Mouse (Mus musculus) CH12.LX (cell line): ENCODE measurements around the gene Chpf2. TPM values are rescaled to one million over a fixed set of nuclear protein-coding genes. Genes with fewer than 3 reads are reported as not detected.

Experiments used
- DNase-seq: peaks from one replicate; pipeline ENCODE4 v3.0.0-alpha.2; 2013; ENCODE audit errors: extremely low read depth
- H3K27ac ChIP-seq: 2 replicates; pipeline ENCODE4 v1.5.1; 2012; ENCODE audit warnings: low read depth, mild to moderate bottlenecking, control low read depth, moderate library complexity; ENCODE audit not compliant: insufficient read depth
- H3K27me3 ChIP-seq: replicated peaks from 2 replicates; pipeline ENCODE3; 2012; ENCODE audit warnings: inconsistent platforms
- H3K36me3 ChIP-seq, 2 experiments: replicated peaks in 1 of 2; 2 replicates each; pipeline versions ENCODE3 to v1.6.1; 2012; ENCODE audit warnings: inconsistent platforms in 1 of 2, low read length in 1 of 2, mild to moderate bottlenecking in 1 of 2, mixed read lengths in 1 of 2, moderate library complexity in 1 of 2; ENCODE audit not compliant: control insufficient read depth in 1 of 2, insufficient read depth in 1 of 2
- H3K4me1 ChIP-seq, 2 experiments: 2 replicates each; pipeline ENCODE4 v1.6.1; 2012; ENCODE audit warnings: inconsistent platforms in 1 of 2, moderate library complexity in 1 of 2; ENCODE audit not compliant: insufficient read depth in 2 of 2, control insufficient read depth in 1 of 2
- H3K4me2 ChIP-seq: 2 replicates; pipeline ENCODE4 v1.6.1; 2012; ENCODE audit warnings: low read depth, mild to moderate bottlenecking, control low read depth; ENCODE audit not compliant: poor library complexity, insufficient read depth, severe bottlenecking
- H3K4me3 ChIP-seq, 3 experiments: fragments of 150-350 bp in 1 of 3; sonication (generic) in 1 of 3; replicated peaks in 1 of 3; 2 replicates each; pipeline versions ENCODE3 to v1.5.1; 2011 to 2012; ENCODE audit warnings: low read depth in 2 of 3, low read length in 2 of 3, mild to moderate bottlenecking in 2 of 3, moderate library complexity in 2 of 3, control low read depth in 1 of 3, improper control_type of control experiment in 1 of 3, inconsistent platforms in 1 of 3, mixed read lengths in 1 of 3; ENCODE audit not compliant: poor library complexity in 1 of 3
- H3K79me2 ChIP-seq: replicated peaks from 2 replicates; pipeline ENCODE4 v1.6.1; 2012; ENCODE audit warnings: mild to moderate bottlenecking, moderate library complexity; ENCODE audit not compliant: control insufficient read depth, poor library complexity, insufficient read depth, severe bottlenecking; ENCODE audit errors: extremely low read depth
- H3K9ac ChIP-seq: 2 replicates; pipeline ENCODE4 v1.6.1; 2012; ENCODE audit warnings: low read depth, mild to moderate bottlenecking, control low read depth, moderate library complexity; ENCODE audit not compliant: insufficient read depth
- H3K9me3 ChIP-seq: replicated peaks from 2 replicates; pipeline ENCODE3; 2012; ENCODE audit warnings: low read length, inconsistent platforms, mixed read lengths
- BHLHE40 ChIP-seq: IDR thresholded peaks from 2 replicates; pipeline ENCODE4 v1.6.1; 2011; ENCODE audit warnings: mild to moderate bottlenecking, low read depth, low read length, improper control_type of control experiment
- CTCF ChIP-seq, 2 experiments: IDR thresholded peaks in 1 of 2; conservative IDR thresholded peaks in 1 of 2; 2 replicates each; pipeline ENCODE4 v1.5.1; 2011 to 2012; ENCODE audit warnings: low read depth in 2 of 2, low read length in 2 of 2, improper control_type of control experiment in 1 of 2, inconsistent platforms in 1 of 2, mild to moderate bottlenecking in 1 of 2, moderate library complexity in 1 of 2
- E2F4 ChIP-seq: IDR thresholded peaks from 2 replicates; pipeline ENCODE4 v1.6.1; 2011; ENCODE audit warnings: low read depth, low read length, improper control_type of control experiment; ENCODE audit not compliant: insufficient replicate concordance
- ELF1 ChIP-seq: IDR thresholded peaks from 2 replicates; pipeline ENCODE4 v1.6.1; 2014; ENCODE audit warnings: low read depth, mild to moderate bottlenecking, inconsistent platforms, low read length, improper control_type of control experiment
- EP300 ChIP-seq: IDR thresholded peaks from 2 replicates; pipeline ENCODE4 v1.6.1; 2011; ENCODE audit warnings: low read length, improper control_type of control experiment
- ETS1 ChIP-seq: conservative IDR thresholded peaks from 2 replicates; pipeline ENCODE4 v1.6.1; 2012; ENCODE audit warnings: low read depth, mild to moderate bottlenecking, inconsistent platforms, low read length, improper control_type of control experiment, moderate library complexity
- GABPA ChIP-seq: IDR thresholded peaks from 2 replicates; pipeline ENCODE4 v1.6.1; 2012; ENCODE audit warnings: low read depth, low read length, improper control_type of control experiment, inconsistent platforms; ENCODE audit not compliant: insufficient replicate concordance
- HCFC1 ChIP-seq: IDR thresholded peaks from 2 replicates; pipeline ENCODE4 v1.6.1; 2012; ENCODE audit warnings: low read depth, mild to moderate bottlenecking, inconsistent platforms, low read length, improper control_type of control experiment
- IRF4 ChIP-seq: IDR thresholded peaks from 2 replicates; pipeline ENCODE4 v1.6.1; 2014; ENCODE audit warnings: low read depth, mild to moderate bottlenecking, inconsistent platforms, low read length, improper control_type of control experiment
- JUN ChIP-seq: IDR thresholded peaks from 2 replicates; pipeline ENCODE4 v1.6.1; 2011; ENCODE audit warnings: low read depth, mild to moderate bottlenecking, low read length, improper control_type of control experiment, moderate library complexity; ENCODE audit not compliant: insufficient read depth
- KAT2A ChIP-seq: IDR thresholded peaks from 2 replicates; pipeline ENCODE4 v1.6.1; 2012; ENCODE audit warnings: low read length, improper control_type of control experiment, inconsistent platforms; ENCODE audit not compliant: insufficient replicate concordance
- MAFK ChIP-seq: IDR thresholded peaks from 2 replicates; pipeline ENCODE4 v1.6.1; 2011; ENCODE audit warnings: low read length, improper control_type of control experiment; ENCODE audit not compliant: insufficient replicate concordance
- MAX ChIP-seq: IDR thresholded peaks from 2 replicates; pipeline ENCODE4 v1.6.1; 2011; ENCODE audit warnings: low read length, improper control_type of control experiment
- MAZ ChIP-seq: IDR thresholded peaks from 2 replicates; pipeline ENCODE4 v1.6.1; 2012; ENCODE audit warnings: low read depth, mild to moderate bottlenecking, inconsistent platforms, low read length, improper control_type of control experiment, moderate library complexity
- MXI1 ChIP-seq: IDR thresholded peaks from 2 replicates; pipeline ENCODE4 v1.6.1; 2011; ENCODE audit warnings: mild to moderate bottlenecking, low read depth, low read length, improper control_type of control experiment
- MYC ChIP-seq: IDR thresholded peaks from 2 replicates; pipeline ENCODE4 v1.6.1; 2011; ENCODE audit warnings: low read depth, mild to moderate bottlenecking, improper control_type of control experiment, low read length
- NRF1 ChIP-seq: IDR thresholded peaks from 2 replicates; pipeline ENCODE4 v1.6.1; 2014; ENCODE audit warnings: low read depth, mild to moderate bottlenecking, inconsistent platforms, low read length, improper control_type of control experiment, moderate library complexity
- PAX5 ChIP-seq: IDR thresholded peaks from 2 replicates; pipeline ENCODE4 v1.6.1; 2012; ENCODE audit warnings: low read length, inconsistent platforms, mixed read lengths
- POLR2A ChIP-seq: IDR thresholded peaks from 2 replicates; pipeline ENCODE4 v1.6.1; 2011; ENCODE audit warnings: low read depth, mild to moderate bottlenecking, improper control_type of control experiment, low read length
- POLR2AphosphoS2 ChIP-seq: IDR thresholded peaks from 2 replicates; pipeline ENCODE4 v1.6.1; 2011; ENCODE audit warnings: low read depth, low read length, improper control_type of control experiment
- RAD21 ChIP-seq: IDR thresholded peaks from 2 replicates; pipeline ENCODE4 v1.6.1; 2011; ENCODE audit warnings: low read depth, mild to moderate bottlenecking, low read length, improper control_type of control experiment, moderate library complexity
- SIN3A ChIP-seq: IDR thresholded peaks from 2 replicates; pipeline ENCODE4 v1.6.1; 2012; ENCODE audit warnings: low read length, improper control_type of control experiment, inconsistent platforms
- SMC3 ChIP-seq: IDR thresholded peaks from 2 replicates; pipeline ENCODE4 v1.6.1; 2011; ENCODE audit warnings: low read depth, low read length, improper control_type of control experiment
- TBP ChIP-seq: conservative IDR thresholded peaks from 2 replicates; pipeline ENCODE4 v1.6.1; 2011; ENCODE audit warnings: low read depth, low read length, improper control_type of control experiment
- TCF12 ChIP-seq: IDR thresholded peaks from 2 replicates; pipeline ENCODE4 v1.6.1; 2014; ENCODE audit warnings: low read depth, mild to moderate bottlenecking, inconsistent platforms, low read length, improper control_type of control experiment
- UBTF ChIP-seq: IDR thresholded peaks from 2 replicates; pipeline ENCODE4 v1.6.1; 2012; ENCODE audit warnings: low read depth, mild to moderate bottlenecking, inconsistent platforms, low read length, improper control_type of control experiment, moderate library complexity
- USF1 ChIP-seq: IDR thresholded peaks from 2 replicates; pipeline ENCODE4 v1.6.1; 2014; ENCODE audit warnings: low read depth, mild to moderate bottlenecking, inconsistent platforms, low read length, improper control_type of control experiment
- USF2 ChIP-seq: conservative IDR thresholded peaks from 2 replicates; pipeline ENCODE4 v1.6.1; 2011; ENCODE audit warnings: low read depth, low read length, improper control_type of control experiment
- ZC3H11A ChIP-seq: IDR thresholded peaks from 2 replicates; pipeline ENCODE4 v1.6.1; 2012; ENCODE audit warnings: low read depth, mild to moderate bottlenecking, inconsistent platforms, low read length, improper control_type of control experiment
- ZMIZ1 ChIP-seq: IDR thresholded peaks from 2 replicates; pipeline ENCODE4 v1.6.1; 2012; ENCODE audit warnings: low read depth, mild to moderate bottlenecking, inconsistent platforms, low read length, improper control_type of control experiment
- ZNF384 ChIP-seq: IDR thresholded peaks from 2 replicates; pipeline ENCODE4 v1.6.1; 2012; ENCODE audit warnings: low read depth, low read length, improper control_type of control experiment, inconsistent platforms
- dilution Hi-C: fragments of 300-500 bp; cut with MboI; formaldehyde crosslinking; loops from 2 replicates; pipeline ENCODE4 v1.14.3; 2020; ENCODE audit warnings: low sequenced_read_pairs; ENCODE audit not compliant: extremely low pct_unique_long_range_greater_than_20kb, extremely low pct_ligation_motif_present
- in situ Hi-C: fragments of 300-500 bp; cut with MboI; formaldehyde crosslinking; loops from 3 replicates; pipeline ENCODE4 v1.14.3; 2019; ENCODE audit warnings: low sequenced_read_pairs, low pct_ligation_motif_present, low pct_unique_long_range_greater_than_20kb, mixed read lengths
- polyA plus RNA-seq: library from polyadenylated mRNA; unstranded; fragments of >175 nt; gene quantifications from 2 replicates; pipeline ENCODE4 v1.2.1, GENCODE M21; 2012; ENCODE audit warnings: low read depth; ENCODE audit not compliant: insufficient read length
- total RNA-seq, 2 experiments: library from RNA; depleted of rRNA; stranded (reverse); fragments of 300-350 nt in 1 of 2; fragments of >200 nt in 1 of 2; gene quantifications; 2 replicates each; pipeline ENCODE4 v1.2.3; 2012 to 2014

Gene Chpf2
- total and polyA plus RNA-seq, 3 experiments: 11.2 to 22.8 (median 20.4) TPM

DNA sequence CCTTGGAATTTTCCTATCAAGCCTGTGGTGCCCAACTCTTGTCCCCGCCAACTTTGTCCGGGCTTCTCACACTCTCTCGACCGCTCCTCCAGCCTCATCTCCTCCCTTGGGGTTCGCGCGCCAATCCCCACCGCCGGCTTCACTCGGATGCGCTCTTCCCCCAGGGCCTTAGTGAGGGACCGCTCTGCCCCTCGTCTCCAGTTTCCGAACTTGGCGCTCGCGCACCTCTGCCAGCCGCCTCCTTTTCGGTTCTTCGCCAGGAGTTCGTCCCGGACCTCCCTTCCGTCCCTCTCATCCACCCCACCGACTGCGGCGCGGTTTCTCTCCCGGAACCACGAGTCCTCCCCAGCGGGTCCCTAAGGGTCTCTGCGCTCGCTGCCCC lies 9.7 kb upstream of the Chpf2 start:
- TF ChIP-seq TBP (no peak), MAZ (no peak), CTCF (conservative IDR thresholded peaks at IDR 0.05 in 1 of 2, IDR thresholded peaks at IDR 0.05 in 1 of 2; ENCODE audit: low read depth in 2 of 2, low read length in 2 of 2) (no peak), POLR2A (no peak), MAX (no peak), ZNF384 (no peak), BHLHE40 (no peak), HCFC1 (no peak), USF2 (no peak), ELF1 (no peak), IRF4 (no peak), ZC3H11A (no peak), KAT2A (no peak), POLR2AphosphoS2 (no peak), JUN (no peak), NRF1 (no peak), RAD21 (no peak)
- Histone ChIP-seq H3K4me1 (peaks cover 0 to 31% of the 10 kb centered on the region in 2 experiments; a peak in 3 of 4 replicates), H3K4me2 (peak overlapping the region; percentile 96)

DNA sequence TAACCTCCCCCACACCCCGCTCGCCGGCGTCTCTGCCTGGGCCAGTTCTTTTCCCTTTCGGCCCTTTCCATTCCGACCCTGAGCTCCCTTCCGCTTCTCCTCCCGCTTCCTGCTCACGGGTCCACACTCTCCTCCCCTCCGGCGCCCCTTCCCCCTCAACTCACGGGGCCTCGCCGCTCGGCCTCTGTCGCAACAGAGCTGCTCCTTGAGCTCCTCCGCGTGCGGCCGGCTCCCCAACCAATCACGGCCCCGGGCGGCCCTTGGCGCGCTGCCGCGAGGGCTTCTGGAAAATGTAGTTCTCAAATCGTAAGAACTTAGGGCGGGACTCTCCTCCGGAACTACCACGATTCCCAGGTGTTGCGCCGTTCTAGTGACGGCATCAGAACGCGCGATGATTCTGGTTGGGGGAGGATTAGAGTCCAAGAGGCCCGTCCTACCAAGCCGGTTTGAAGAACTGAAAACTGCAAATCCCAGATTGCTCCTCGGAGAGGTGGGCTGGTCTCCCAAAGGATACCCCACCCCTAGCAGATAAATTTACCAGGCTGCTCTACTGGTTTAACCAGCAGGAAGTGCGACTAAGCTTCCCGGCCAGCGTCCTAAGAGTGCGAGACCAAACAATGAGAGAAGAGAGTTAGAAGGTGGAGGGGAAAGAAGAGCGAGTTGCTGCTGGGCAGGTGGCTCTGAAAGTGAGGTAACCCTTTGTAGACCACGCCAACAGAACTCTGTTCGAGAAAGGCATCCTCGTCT lies 9.2 kb upstream of the Chpf2 start, which contains the start of gene Abcf2:
Abcf2 (minus strand) TSS at position 285 of the 747 bp plus-strand sequence.
- Histone ChIP-seq H3K27me3 (no peaks in the 10 kb centered on the region), H3K79me2 (peaks cover 20% of the 10 kb centered on the region), H3K36me3 (peaks cover 30 to 34% of the 10 kb centered on the region in 2 experiments), H3K9me3 (no peaks in the 10 kb centered on the region), H3K27ac (peak within 1 kb of the TSS; percentile 45), H3K4me1 (peaks cover 0 to 31% of the 10 kb centered on the region in 2 experiments; a peak in 3 of 4 replicates), H3K4me3 (peak within 1 kb of the TSS; percentile 69 to 91 (median 77)), H3K9ac (peak within 1 kb of the TSS; percentile 77), H3K4me2 (peak within 1 kb of the TSS; percentile 98)
- in situ Hi-C loops (no loop called here), dilution Hi-C loops (no loop called here)
- DNase-seq: peak; percentile 100
- TF ChIP-seq MAZ (peak; percentile 51; the same call in 1 of the 2 replicates), USF1 (peak; percentile 31), TBP (peak; percentile 87), IRF4 (peak; percentile 98), EP300 (no peak), MAFK (no peak), BHLHE40 (peak; percentile 65), MXI1 (peak; percentile 90), ZNF384 (no peak), HCFC1 (peak; percentile 99), ETS1 (peak; percentile 50), SMC3 (no peak), UBTF (no peak), ZMIZ1 (peak; percentile 85), KAT2A (peak; percentile 99), NRF1 (peak; percentile 65), MYC (peak; percentile 66), SIN3A (peak; percentile 97), GABPA (peak; percentile 88; the same call in 1 of the 2 replicates), E2F4 (peak; percentile 96), PAX5 (no peak), TCF12 (peak; percentile 65; the same call in 1 of the 2 replicates)

More for the DNA sequence above, 9.7 kb upstream of the Chpf2 start:
- H3K36me3 ChIP-seq: peaks cover 35 to 40% of the 10 kb centered on the region in 2 experiments
- H3K27me3 ChIP-seq: no peaks in the 10 kb centered on the region
- H3K4me3 ChIP-seq: peak overlapping the region; percentile 69 to 91 (median 75)
- dilution Hi-C loops: no loop called here
- H3K27ac ChIP-seq: peak overlapping the region; percentile 12; the same call in 1 of the 2 replicates
- peak; percentile 51 for DNase-seq
- H3K9me3 ChIP-seq: no peaks in the 10 kb centered on the region
- peak overlapping the region; percentile 65 for H3K9ac ChIP-seq
- peaks cover 20% of the 10 kb centered on the region for H3K79me2 ChIP-seq
- in situ Hi-C loops: no loop called here
